Mouse (Mus musculus): Measurements from ENCODE around the gene Hoxa6. TPM values are rescaled to one million over a fixed set of nuclear protein-coding genes. Genes with fewer than 3 reads are reported as not detected.
A peak's percentile ranks its signal among the peaks of the same experiment; 100 is the strongest.

Hoxa6 gene
- polyA plus RNA-seq, 1 experiment from 2014 or later: 2.2 TPM

DNA sequence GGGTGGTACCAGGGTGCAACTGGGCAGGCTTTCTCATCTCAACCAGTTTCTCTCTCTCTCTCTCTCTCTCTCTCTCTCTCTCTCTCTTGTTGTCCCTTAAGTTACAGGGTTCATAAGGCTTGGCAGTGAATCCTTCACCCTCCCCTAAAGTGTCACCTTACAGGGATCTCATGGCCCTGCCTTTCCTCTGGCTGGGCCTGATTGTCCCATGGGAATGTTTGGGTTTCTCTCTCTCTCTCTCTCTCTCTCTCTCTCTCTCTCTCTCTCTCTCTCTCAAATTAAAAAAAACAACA lies 892 bp downstream of the Hoxa6 start:
- peaks cover 57% of the 10 kb centered on the region for H3K27me3 ChIP-seq (replicated peaks)
- peak overlapping the region; percentile 91 for H3K4me2 ChIP-seq (replicated peaks)
- no peaks in the 10 kb centered on the region for H3K9me3 ChIP-seq
- no peak overlapping the region for H3K9ac ChIP-seq
- 0 out of 2 replicates have a peak overlapping the region, but pooled peaks have one; percentile 9 for H3K4me3 ChIP-seq (replicated peaks)
- H3K4me1 ChIP-seq (replicated peaks): peaks cover 34% of the 10 kb centered on the region
- no peaks in the 10 kb centered on the region for H3K36me3 ChIP-seq
- H3K27ac ChIP-seq: 0 out of 2 replicates have a peak overlapping the region, but pooled peaks have one; percentile 33
- ATAC-seq: no peak

DNA sequence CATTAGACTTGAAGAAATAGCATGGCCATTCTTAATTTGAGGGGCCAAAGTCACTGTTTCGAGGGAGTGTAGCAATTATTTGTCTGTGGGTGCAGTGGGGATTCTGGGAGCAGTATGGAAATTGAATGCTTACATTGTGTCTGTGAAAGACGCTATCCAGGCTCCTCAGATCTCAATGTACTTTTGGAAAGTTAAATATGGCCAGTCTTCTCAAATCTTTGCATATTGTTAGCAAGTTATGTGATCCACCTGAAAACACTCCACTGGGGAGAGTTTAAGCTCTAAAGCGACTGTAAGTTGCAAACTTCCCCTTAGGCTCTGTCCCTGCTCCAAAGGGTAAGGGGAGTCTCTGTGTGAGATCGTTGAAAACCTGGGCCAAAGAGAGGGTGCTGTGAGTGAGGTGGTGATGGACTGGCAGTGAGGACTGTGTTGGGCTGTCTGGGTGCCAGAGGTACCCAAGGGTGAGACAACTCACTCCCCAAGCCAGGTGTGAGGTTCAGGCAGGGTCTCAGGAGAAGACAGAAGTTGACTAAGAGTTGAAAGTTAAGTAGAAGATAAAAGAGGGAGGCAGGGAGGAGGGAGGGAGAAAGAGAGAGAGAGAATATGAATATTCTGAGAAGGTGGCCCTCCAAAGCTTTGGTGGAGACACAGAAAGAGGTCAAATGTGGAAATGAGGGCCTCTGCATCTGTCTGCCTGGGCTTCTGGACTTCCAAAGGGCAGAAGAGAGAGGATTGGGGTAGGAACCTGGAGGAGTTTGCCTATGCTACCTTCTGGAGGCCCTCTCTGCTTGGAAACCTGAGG lies 1.4 kb downstream of the Hoxa6 start:
- 0 out of 2 replicates have a peak overlapping the region, but pooled peaks have one; percentile 33 for H3K27ac ChIP-seq

DNA sequence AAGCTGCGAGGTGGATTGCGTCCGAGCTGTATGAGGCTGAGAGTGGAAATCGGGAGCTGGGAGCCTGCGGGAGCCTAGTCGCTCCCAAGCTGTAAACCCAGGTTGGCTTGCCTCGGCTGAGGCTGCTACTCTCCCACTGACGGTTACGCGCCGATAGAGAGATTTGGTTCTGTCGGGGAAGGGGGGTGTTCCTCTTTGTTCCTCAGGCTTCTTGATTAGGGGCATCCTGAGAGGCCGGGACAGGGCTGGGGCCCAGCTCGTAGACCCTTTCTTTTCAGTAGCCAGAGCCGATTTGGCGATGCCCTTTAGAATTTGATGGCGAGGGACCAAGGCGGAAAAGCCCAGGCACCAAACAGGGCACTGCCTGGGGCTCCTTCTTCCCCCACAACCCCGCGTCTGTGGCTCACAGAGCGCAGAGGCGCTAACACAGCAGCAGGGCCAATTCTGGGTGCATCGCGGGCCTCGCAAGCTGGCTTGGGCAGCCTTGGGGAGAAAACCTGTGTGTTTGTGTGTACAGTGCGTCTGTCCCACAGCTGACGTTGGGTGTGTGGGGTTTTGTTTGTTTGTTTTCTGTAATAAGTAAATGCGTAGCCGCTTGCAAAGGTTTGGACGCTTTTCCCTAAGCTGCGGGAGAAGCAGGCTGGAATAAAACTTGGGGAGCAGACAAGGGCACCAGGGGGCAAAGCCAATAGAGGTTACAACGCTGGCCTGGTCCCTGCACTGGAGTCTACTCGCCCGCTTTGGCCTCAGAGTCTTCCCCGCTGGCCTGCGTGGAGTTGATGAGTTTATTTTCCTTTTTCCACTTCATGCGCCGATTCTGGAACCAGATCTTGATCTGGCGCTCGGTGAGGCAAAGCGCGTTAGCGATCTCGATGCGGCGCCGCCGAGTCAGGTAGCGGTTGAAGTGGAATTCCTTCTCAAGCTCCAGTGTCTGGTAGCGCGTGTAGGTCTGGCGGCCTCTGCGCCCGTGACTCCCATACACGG lies 2.6 kb downstream of the Hoxa6 start:
- peaks cover 45% of the 10 kb centered on the region for H3K27me3 ChIP-seq (replicated peaks)

More for the DNA sequence above, 1.4 kb downstream of the Hoxa6 start:
- Histone ChIP-seq H3K4me3 (replicated peaks) (peak overlapping the region; percentile 9; the same call in 1 of the 2 replicates), H3K4me1 (replicated peaks) (peaks cover 38% of the 10 kb centered on the region), H3K27me3 (replicated peaks) (peaks cover 55% of the 10 kb centered on the region), H3K36me3 (no peaks in the 10 kb centered on the region), H3K4me2 (replicated peaks) (peak overlapping the region; percentile 91), H3K9ac (0 out of 2 replicates have a peak overlapping the region, but pooled peaks have one; percentile 9), H3K9me3 (no peaks in the 10 kb centered on the region)
- ATAC-seq: no peak
- 30% methylated on average over 4 of the region's 4 CpGs for WGBS

DNA sequence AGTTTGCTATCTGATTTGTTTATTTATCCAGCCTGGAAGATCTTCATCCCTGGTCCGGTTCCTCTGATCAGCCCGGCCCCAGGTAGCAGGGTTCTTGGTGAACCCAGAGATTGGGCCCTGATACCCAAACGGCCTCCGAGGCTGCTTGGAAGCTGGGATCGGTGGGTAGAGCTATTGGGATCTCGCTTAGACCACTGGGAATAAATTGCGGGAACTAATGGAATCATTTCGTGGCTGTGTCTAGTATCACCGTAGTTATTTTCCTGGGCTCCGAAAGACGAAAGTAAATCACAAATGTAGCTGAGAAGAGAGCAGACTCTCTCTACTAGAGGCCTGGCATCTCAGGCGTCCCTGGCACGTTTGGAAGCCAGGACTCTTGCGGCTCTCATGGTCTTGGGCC lies 3.3 kb downstream of the Hoxa6 start:
- peak overlapping the region; percentile 9; the same call in 1 of the 2 replicates for H3K9ac ChIP-seq
- ATAC-seq: no peak
- 31% methylated on average over 14 of the region's 14 CpGs for WGBS
- H3K9me3 ChIP-seq: no peaks in the 10 kb centered on the region
- peak overlapping the region; percentile 4; the same call in 1 of the 2 replicates for H3K4me3 ChIP-seq (replicated peaks)
- peak overlapping the region; percentile 91 for H3K4me2 ChIP-seq (replicated peaks)
- peak overlapping the region; percentile 45 for H3K27ac ChIP-seq
- H3K27me3 ChIP-seq (replicated peaks): peaks cover 43% of the 10 kb centered on the region
- H3K36me3 ChIP-seq: no peaks in the 10 kb centered on the region
- peaks cover 30% of the 10 kb centered on the region for H3K4me1 ChIP-seq (replicated peaks)

More for the DNA sequence above, 2.6 kb downstream of the Hoxa6 start:
- H3K9me3 ChIP-seq: no peaks in the 10 kb centered on the region
- peak overlapping the region; percentile 9; the same call in 1 of the 2 replicates for H3K9ac ChIP-seq
- peak overlapping the region; percentile 14 for H3K4me3 ChIP-seq (replicated peaks)
- peak overlapping the region; percentile 91 for H3K4me2 ChIP-seq (replicated peaks)
- peaks cover 27% of the 10 kb centered on the region for H3K4me1 ChIP-seq (replicated peaks)
- peak overlapping the region; percentile 45 for H3K27ac ChIP-seq
- WGBS: 30% methylated on average over 55 of the region's 55 CpGs
- no peaks in the 10 kb centered on the region for H3K36me3 ChIP-seq
- ATAC-seq: no peak

DNA sequence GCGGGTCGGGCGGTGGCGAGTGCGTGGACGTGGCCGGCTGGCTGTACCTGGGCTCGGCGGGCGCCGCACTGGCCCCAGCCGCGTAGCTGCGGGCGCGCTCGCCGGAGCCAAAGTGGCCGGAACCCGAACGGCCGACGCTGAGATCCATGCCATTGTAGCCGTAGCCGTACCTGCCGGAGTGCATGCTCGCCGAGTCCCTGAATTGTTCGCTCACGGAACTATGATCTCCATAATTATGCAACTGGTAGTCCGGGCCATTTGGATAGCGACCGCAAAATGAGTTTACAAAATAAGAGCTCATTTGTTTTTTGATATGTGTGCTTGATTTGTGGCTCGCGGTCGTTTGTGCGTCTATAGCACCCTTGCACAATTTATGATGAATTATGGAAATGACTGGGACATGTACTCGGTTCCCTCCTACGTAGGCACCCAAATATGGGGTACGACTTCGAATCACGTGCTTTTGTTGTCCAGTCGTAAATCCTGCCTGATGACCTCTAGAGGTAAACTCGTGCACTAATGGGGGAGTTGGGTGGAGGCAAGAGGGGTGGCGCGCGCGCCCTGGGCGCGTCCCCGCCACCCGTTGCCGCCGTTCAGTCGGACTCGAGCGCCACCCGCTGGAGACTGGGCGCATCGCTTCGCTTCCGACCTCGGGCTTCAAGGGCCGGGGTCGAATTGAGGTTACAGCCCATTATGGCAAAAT lies 4.3 kb downstream of the Hoxa6 start, which contains the start of gene Hoxa5:
Gene Hoxa5, minus strand, starts transcription at position 538 of the 703 bp plus-strand sequence.
- Histone ChIP-seq H3K36me3 (no peaks in the 10 kb centered on the region), H3K4me2 (replicated peaks) (peak within 1 kb of the TSS; percentile 91), H3K9ac (peak within 1 kb of the TSS; percentile 81), H3K4me3 (replicated peaks) (peak within 1 kb of the TSS; percentile 60), H3K4me1 (replicated peaks) (peaks cover 27% of the 10 kb centered on the region), H3K9me3 (no peaks in the 10 kb centered on the region), H3K27me3 (replicated peaks) (peaks cover 33% of the 10 kb centered on the region), H3K27ac (peak within 1 kb of the TSS; percentile 73)
- ATAC-seq: peak; percentile 55
- 3% methylated on average over 65 of the region's 65 CpGs for WGBS

DNA sequence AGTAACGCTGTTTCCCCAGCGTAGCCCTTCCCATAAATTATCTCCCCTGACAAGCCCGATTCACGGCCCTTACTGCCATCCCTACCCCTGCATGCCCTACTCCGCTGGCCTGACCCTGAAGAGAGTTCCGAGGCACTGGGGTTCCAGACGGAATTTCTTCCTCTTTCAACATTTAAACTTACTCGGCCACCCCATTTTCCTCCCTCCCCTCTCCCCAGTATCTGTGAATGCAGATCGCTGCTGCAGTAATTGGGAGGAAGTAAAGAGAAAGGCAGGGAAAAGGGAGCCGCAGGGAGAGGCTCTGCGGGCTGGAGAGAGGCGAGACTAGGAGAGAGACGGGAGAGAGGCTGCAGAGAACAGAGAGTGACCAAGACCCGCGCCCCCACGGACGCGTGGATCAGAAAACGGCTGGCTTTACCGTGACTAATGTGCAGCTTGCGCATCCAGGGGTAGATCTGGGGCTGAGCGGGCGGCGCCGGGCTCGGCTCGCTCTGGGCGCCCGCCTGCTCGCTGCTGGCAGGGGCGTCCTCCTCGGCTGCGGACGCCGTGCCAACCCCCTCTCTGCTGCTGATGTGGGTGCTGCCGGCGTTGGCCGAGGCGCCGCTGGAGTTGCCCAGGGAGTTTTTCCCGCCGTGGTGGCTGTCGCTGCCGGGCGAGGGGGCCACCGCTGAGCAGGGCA lies 5.0 kb downstream of the Hoxa6 start:
- Histone ChIP-seq H3K4me3 (replicated peaks) (peak overlapping the region; percentile 60), H3K4me2 (replicated peaks) (peak overlapping the region; percentile 91), H3K27me3 (replicated peaks) (peaks cover 27% of the 10 kb centered on the region), H3K27ac (peak overlapping the region; percentile 73), H3K36me3 (no peaks in the 10 kb centered on the region), H3K4me1 (replicated peaks) (peaks cover 21% of the 10 kb centered on the region), H3K9ac (peak overlapping the region; percentile 81), H3K9me3 (no peaks in the 10 kb centered on the region)
- ATAC-seq: no peak
- 3% methylated on average over 45 of the region's 46 CpGs for WGBS

DNA sequence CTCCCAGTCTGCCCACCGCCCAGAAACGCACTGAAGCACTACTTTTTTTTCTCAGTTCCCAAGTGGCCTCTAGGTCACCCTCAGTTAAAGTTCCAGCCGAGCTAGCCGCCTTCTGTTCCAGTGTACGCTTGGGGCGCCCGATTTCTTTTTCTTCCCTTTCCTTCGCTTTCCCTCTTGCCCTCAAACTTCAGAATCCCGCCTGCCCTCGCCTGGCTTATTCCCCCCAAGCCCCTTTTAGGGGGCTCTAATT lies 5.5 kb downstream of the Hoxa6 start:
- Histone ChIP-seq H3K4me1 (replicated peaks) (peaks cover 17% of the 10 kb centered on the region), H3K4me3 (replicated peaks) (peak overlapping the region; percentile 60), H3K4me2 (replicated peaks) (peak overlapping the region; percentile 91), H3K9ac (peak overlapping the region; percentile 81), H3K9me3 (no peaks in the 10 kb centered on the region), H3K27me3 (replicated peaks) (peaks cover 24% of the 10 kb centered on the region), H3K36me3 (no peaks in the 10 kb centered on the region), H3K27ac (peak overlapping the region; percentile 73; the same call in 1 of the 2 replicates)
- no peak for ATAC-seq
- WGBS: 15% methylated on average over 10 of the region's 10 CpGs

DNA sequence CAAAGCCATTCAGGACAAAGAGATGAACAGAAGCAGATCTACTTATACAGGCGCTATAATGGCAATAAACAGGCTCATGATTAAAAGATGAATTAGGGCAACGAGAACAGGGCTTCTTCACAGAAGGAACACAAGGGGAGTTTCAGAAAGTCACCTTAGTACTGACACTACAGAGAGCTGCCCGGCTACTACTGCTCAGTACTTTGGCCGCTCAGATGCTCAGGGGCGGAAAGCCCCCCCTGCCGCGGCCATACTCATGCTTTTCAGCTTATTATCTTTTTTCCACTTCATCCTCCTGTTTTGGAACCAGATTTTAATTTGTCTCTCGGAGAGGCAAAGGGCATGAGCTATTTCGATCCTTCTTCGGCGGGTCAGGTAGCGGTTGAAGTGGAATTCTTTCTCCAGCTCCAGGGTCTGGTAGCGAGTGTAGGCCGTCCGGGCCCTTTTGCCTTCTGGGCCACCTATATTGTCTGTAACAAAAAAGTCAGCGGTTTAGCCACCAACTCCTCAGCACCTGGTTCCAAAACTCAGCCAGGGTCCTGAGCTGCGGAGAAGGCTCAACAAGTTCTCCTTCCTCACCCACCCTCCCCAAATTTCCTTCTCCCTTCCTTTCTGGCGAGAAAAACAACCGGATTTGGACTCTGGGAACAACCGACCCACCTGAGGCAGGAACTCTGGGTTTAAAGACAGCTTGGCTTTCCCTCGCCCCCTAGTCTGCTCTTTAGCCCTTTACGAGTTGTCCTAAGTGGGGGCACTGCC lies 6.0 kb downstream of the Hoxa6 start:
- Histone ChIP-seq H3K9me3 (no peaks in the 10 kb centered on the region), H3K36me3 (no peaks in the 10 kb centered on the region), H3K4me2 (replicated peaks) (peak overlapping the region; percentile 91), H3K4me3 (replicated peaks) (peak overlapping the region; percentile 60), H3K27ac (0 out of 2 replicates have a peak overlapping the region, but pooled peaks have one; percentile 52), H3K27me3 (replicated peaks) (peaks cover 22% of the 10 kb centered on the region), H3K9ac (peak overlapping the region; percentile 81), H3K4me1 (replicated peaks) (peaks cover 16% of the 10 kb centered on the region)
- 33% methylated on average over 22 of the region's 22 CpGs for WGBS
- no peak for ATAC-seq

DNA sequence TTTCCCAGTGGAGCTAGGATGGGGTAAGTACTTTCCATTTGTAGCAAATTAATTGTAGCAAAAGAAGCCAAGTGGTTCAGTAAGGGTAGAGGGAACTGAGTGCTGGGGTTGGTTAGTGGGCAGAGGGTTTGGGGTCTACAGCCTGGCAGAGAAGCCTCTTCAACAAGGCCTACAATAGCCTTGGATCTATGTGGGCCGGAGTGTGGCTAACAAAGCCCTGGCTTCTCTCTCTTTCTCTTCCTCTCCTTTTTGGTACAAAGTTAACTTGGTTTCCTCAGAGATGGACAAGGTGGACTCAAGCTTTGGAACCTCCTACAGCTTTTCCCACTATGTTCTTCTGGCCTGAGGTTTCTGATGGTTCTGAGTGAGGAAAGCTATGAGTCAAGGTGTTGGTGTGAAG lies 7.3 kb downstream of the Hoxa6 start:
- peaks cover 13% of the 10 kb centered on the region for H3K27me3 ChIP-seq (replicated peaks)
- H3K4me3 ChIP-seq (replicated peaks): peak overlapping the region; percentile 27; the same call in 1 of the 2 replicates
- 0 out of 2 replicates have a peak overlapping the region, but pooled peaks have one; percentile 14 for H3K9ac ChIP-seq
- peak overlapping the region; percentile 49; the same call in 1 of the 2 replicates for H3K27ac ChIP-seq
- ATAC-seq: no peak
- H3K9me3 ChIP-seq: no peaks in the 10 kb centered on the region
- no peaks in the 10 kb centered on the region for H3K36me3 ChIP-seq
- peaks cover 16% of the 10 kb centered on the region for H3K4me1 ChIP-seq (replicated peaks)
- H3K4me2 ChIP-seq (replicated peaks): peak overlapping the region; percentile 91
- WGBS: 43% methylated on average over 1 of the region's 1 CpGs

DNA sequence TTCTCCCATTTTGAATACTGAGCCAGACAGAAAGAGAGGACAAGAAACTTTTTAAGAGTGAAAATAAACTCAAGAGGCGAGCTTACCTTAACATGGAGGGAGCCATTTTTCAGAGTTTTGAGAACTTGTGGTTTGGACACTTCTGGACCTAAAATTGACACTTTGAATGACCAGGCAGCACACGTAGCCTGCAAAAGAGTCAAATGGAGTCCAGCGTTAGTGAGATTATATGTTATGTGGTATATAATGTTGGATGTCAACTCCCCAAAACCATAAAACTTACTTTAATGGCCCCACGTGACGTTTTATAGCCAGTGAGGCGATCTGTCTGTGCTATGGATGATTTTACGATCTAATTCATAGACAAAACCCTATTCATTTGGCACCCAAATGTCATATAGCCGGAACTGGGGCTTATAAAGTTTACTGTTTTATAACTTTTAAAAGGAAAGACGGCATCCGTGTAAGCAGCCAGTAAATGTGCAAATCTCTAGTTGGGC lies 7.7 kb downstream of the Hoxa6 start:
- ATAC-seq: peak; percentile 68
- no peaks in the 10 kb centered on the region for H3K36me3 ChIP-seq
- peak overlapping the region; percentile 49 for H3K27ac ChIP-seq
- peak overlapping the region; percentile 91 for H3K4me2 ChIP-seq (replicated peaks)
- H3K9ac ChIP-seq: peak overlapping the region; percentile 24
- 21% methylated on average over 10 of the region's 10 CpGs for WGBS
- peaks cover 15% of the 10 kb centered on the region for H3K4me1 ChIP-seq (replicated peaks)
- peaks cover 8% of the 10 kb centered on the region; the same call in 1 of the 2 replicates for H3K27me3 ChIP-seq (replicated peaks)
- peak overlapping the region; percentile 27 for H3K4me3 ChIP-seq (replicated peaks)
- H3K9me3 ChIP-seq: no peaks in the 10 kb centered on the region

All from intestine, embryonic 15.5 days (tissue).